Mouse (Mus musculus): ENCODE results near the gene Ptprm. TPM values are rescaled to one million over a fixed set of nuclear protein-coding genes. Genes with fewer than 3 reads are reported as not detected.

The Ptprm gene
- polyA plus RNA-seq, 1 experiment from 2014 or later, result 17.6 TPM

DNA sequence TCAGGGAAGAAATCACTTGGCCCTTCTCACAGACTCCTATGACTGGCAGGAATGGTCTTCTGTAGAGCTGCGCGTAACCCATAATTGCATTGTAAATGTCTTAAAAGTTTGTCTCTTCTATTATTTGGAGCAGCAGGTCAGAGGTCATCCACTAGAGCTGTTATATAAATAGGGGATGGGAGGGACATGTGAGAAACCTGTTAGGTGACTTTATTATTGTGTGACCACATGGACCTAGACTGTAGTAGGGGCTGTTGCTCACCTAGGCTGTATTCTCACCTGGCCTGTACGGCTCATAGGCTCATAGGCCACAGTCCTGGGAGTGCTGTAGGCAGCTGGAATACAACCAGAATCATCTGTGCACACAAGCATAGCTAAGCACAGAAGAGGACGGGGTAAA is 645.5 kb downstream of the Ptprm start:
- no peak for ATAC-seq (ENCODE audit: insufficient number of reproducible peaks, low FRiP score, low TSS enrichment, low read depth)
- H3K27ac ChIP-seq (replicated peaks), result no peak overlapping the region
- 92% methylated on average over 4 of the region's 4 CpGs for WGBS

DNA sequence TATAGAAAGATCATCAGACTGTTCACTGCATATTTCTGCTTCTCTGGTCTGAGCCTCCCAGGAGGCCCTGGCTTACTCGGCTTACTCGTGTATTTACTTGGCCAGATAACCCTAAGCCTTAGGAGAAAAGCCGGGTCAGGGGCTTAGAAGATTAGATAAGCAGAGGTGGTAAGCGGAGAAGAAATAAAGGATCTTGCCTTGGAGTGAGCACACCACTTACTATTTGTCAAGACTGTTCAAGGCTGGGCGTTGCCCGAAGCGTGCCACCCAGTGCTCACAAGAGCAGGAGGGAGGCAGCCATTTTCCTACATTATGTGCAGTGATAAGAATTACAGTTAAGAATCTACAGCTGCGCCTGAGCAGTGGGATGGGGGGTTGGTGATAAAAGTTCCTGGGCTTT is 646.6 kb downstream of the Ptprm start:
- Histone ChIP-seq H3K9me3 (replicated peaks) (no peaks in the 10 kb centered on the region), H3K4me3 (replicated peaks) (no peak overlapping the region), H3K4me2 (replicated peaks) (no peak overlapping the region), H3K4me1 (peaks cover 11% of the 10 kb centered on the region; the same call in 1 of the 2 replicates), H3K27ac (replicated peaks) (no peak overlapping the region), H3K9ac (no peak overlapping the region), H3K27me3 (no peaks in the 10 kb centered on the region), H3K36me3 (no peaks in the 10 kb centered on the region)
- 69% methylated on average over 8 of the region's 8 CpGs for WGBS
- no peak for ATAC-seq (ENCODE audit: insufficient number of reproducible peaks, low FRiP score, low TSS enrichment, low read depth)

More for the DNA sequence above, 645.5 kb downstream of the Ptprm start:
- Histone ChIP-seq H3K9ac (no peak overlapping the region), H3K4me1 (peaks cover 11% of the 10 kb centered on the region; the same call in 1 of the 2 replicates), H3K36me3 (no peaks in the 10 kb centered on the region), H3K4me2 (replicated peaks) (no peak overlapping the region), H3K4me3 (replicated peaks) (no peak overlapping the region), H3K27me3 (no peaks in the 10 kb centered on the region), H3K9me3 (replicated peaks) (no peaks in the 10 kb centered on the region)

DNA sequence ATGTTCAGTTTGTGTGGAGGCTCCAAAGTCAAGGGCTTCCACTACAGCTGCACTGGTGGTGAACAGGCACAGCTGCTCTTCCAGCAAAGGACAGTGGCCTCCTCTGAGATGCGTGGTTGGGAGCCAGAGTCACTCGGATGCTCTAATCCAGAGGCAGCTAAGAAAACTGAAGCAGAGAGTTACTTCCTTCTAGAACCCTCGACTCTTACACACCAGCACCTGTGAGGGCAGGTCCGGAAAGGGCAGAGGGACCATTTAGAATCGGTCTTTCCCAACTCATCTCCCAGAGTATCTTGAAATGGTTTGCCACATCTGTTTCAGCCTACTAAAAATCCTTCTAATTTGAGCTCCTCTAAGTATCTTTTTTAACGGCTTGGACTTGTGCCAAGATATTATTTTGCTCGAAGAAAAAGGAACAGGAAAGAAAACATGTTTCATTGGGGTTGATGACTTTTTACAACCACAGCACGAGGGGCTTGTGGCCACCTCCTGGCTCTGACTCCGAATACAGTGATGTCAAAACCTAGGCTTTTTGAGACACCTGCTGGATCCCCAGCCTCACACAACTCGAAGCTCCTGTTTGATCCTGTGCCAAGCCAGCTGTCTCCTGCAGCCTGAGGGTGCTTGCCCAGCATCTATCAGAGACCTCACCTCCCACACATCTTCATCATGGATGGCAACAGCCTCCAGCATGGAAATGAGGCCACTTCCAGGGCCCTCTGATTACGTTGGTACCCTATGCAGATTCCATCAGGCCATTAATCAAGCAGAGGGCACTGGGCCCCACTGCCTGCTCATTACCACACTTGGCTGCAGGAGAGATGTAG is 652.7 kb downstream of the Ptprm start:
- Histone ChIP-seq H3K27ac (replicated peaks) (no peak overlapping the region), H3K9me3 (replicated peaks) (no peaks in the 10 kb centered on the region), H3K4me2 (replicated peaks) (no peak overlapping the region), H3K27me3 (no peaks in the 10 kb centered on the region), H3K36me3 (no peaks in the 10 kb centered on the region), H3K4me1 (0 out of 2 replicates have a peak, but pooled peaks cover 7% of the 10 kb centered on the region), H3K4me3 (replicated peaks) (no peak overlapping the region), H3K9ac (no peak overlapping the region)
- ATAC-seq (ENCODE audit: insufficient number of reproducible peaks, low FRiP score, low TSS enrichment, low read depth), result no peak; the same call in 1 of the 2 replicates
- 44% methylated on average over 11 of the region's 11 CpGs for WGBS

DNA sequence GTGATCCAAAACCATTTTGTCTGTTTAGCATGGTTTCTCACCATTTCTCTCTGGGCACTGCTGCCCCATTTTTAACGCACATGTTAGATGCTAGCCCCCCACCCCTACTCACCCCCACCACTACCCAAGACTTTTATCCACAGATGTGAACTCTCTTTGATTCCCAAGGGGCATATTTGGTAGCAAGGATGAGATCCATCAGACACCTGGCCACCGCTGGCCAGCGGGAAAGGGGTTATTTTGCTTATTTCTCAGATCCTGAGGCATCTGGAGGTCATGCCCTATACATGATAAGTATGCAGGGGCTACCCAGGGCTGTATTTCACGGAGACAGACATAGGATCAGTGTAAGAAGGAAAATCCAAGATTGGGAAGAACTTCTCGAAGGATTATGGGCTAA is 654.4 kb downstream of the Ptprm start:
- H3K27ac ChIP-seq (replicated peaks), result no peak overlapping the region
- no peak overlapping the region for H3K4me2 ChIP-seq (replicated peaks)
- H3K36me3 ChIP-seq, result no peaks in the 10 kb centered on the region
- no peak for ATAC-seq (ENCODE audit: insufficient number of reproducible peaks, low FRiP score, low TSS enrichment, low read depth)
- H3K27me3 ChIP-seq, result no peaks in the 10 kb centered on the region
- H3K9ac ChIP-seq, result no peak overlapping the region
- H3K4me1 ChIP-seq, result 0 out of 2 replicates have a peak, but pooled peaks cover 7% of the 10 kb centered on the region
- H3K9me3 ChIP-seq (replicated peaks), result no peaks in the 10 kb centered on the region
- no peak overlapping the region for H3K4me3 ChIP-seq (replicated peaks)
- 61% methylated on average over 5 of the region's 5 CpGs for WGBS

DNA sequence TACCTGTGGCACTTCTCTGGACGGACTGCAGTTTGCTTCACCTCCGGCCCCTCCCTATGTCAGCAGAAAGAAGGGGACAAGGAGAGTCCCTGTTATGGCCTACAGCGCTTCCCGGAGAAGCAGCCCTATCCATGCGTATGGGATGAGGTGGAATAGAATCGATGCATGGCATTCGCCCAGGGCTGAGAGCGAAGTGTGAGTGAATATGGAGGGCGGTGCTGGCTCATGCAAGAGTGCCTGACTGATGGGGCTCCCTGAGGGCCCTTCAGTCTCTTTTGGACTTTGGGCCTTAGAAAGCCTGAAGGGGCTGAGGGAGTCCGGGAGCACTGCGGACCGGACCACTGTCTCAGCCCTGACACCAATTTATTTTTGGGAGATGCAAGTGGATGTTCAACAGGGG is 656.6 kb downstream of the Ptprm start:
- Histone ChIP-seq H3K4me3 (replicated peaks) (no peak overlapping the region), H3K4me1 (peaks cover 21% of the 10 kb centered on the region), H3K27ac (replicated peaks) (no peak overlapping the region), H3K27me3 (no peaks in the 10 kb centered on the region), H3K9ac (no peak overlapping the region), H3K9me3 (replicated peaks) (no peaks in the 10 kb centered on the region), H3K4me2 (replicated peaks) (no peak overlapping the region), H3K36me3 (no peaks in the 10 kb centered on the region)
- WGBS, result 90% methylated on average over 12 of the region's 12 CpGs
- ATAC-seq (ENCODE audit: insufficient number of reproducible peaks, low FRiP score, low TSS enrichment, low read depth), result no peak

DNA sequence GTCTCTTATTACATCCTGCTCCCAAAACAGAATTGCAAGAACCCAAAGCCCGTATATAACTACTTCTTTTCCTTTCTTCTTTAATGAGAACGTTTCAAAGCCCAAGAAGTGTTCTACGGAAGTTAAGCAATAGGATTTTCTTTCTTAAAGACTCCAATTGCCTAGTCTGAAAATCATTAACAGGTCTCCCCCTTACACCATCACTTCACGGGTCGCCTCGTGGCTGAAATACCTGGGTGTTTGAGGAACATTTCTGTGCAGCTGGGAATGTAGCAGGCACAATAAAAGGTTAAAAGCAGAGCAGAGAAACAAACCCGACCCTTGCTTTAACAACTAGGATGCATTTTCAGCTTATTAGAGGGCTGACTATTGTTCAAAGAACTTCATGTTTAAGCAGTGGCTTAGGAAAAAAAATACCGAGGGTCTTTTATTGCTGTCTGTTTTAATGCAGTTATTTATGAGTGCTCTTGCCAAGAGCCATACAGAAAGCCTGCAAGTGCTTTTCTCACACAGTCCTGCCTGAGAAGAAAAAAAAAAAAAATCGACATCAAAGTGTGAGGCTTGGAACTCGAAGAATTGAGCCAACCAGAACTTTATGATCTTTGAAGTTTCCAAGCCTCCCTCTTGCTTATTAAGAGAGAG is 657.6 kb downstream of the Ptprm start:
- Histone ChIP-seq H3K4me3 (replicated peaks) (no peak overlapping the region), H3K27me3 (no peaks in the 10 kb centered on the region), H3K36me3 (no peaks in the 10 kb centered on the region), H3K4me2 (replicated peaks) (no peak overlapping the region), H3K9me3 (replicated peaks) (no peaks in the 10 kb centered on the region), H3K9ac (no peak overlapping the region), H3K27ac (replicated peaks) (no peak overlapping the region), H3K4me1 (peaks cover 18% of the 10 kb centered on the region)
- no peak for ATAC-seq (ENCODE audit: insufficient number of reproducible peaks, low FRiP score, low TSS enrichment, low read depth)
- 35% methylated on average over 10 of the region's 10 CpGs for WGBS

DNA sequence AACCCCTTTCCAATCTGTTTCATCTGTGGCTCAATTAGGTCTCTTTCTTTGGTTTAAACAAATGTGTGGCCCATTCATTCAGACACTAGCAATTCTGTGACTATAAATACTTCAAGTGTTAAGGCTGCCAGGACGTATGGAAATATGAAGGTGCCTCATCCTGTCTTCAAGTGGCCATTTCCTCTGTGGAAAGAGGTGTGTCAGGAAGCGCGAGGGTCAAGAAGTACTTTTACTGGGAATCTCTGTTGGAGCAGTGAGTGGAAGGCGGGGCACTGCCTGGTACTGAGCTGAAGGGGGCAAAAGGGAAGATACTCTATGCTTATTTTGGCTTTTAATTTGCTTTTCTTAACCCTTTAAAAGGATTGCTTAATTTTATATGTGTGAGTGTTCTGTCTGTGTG is 659.9 kb downstream of the Ptprm start:
- Histone ChIP-seq H3K27ac (replicated peaks) (no peak overlapping the region), H3K36me3 (no peaks in the 10 kb centered on the region), H3K4me1 (peaks cover 14% of the 10 kb centered on the region), H3K27me3 (no peaks in the 10 kb centered on the region), H3K9me3 (replicated peaks) (no peaks in the 10 kb centered on the region), H3K9ac (no peak overlapping the region), H3K4me2 (replicated peaks) (0 out of 2 replicates have a peak overlapping the region, but pooled peaks have one; percentile 10), H3K4me3 (replicated peaks) (no peak overlapping the region)
- WGBS, result 62% methylated on average over 4 of the region's 4 CpGs
- ATAC-seq (ENCODE audit: insufficient number of reproducible peaks, low FRiP score, low TSS enrichment, low read depth), result no peak

DNA sequence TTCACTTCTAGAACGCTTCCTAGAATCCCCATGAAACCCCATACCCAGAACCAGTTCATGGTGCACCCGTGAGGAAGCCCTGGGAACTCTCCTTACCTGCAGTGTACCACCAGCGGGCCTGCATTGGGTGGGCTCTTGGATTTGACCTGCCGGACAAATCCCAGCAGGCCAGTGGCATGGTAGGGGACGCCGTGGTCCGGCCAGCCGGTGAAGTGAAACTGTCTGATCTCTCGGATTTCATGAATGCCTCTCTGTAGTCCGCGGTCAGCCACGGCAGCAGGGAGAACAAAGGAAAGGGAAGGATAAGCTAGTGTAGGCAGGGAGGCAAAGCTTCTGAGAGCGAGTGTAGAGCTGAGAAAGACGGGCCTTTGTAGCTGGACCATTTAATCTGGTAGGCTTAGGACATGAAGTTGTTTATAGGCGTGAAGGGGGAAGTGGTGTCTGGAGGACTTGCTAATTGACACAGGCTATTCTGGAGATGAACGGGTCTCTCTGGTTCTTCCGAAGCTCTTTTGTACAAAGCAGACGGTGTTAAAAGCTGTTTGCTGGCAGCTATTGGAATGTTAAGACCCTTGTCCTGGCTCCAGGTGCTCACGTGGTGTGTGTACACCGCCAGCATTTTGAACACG is 660.5 kb downstream of the Ptprm start:
- Histone ChIP-seq H3K27ac (replicated peaks) (no peak overlapping the region), H3K4me2 (replicated peaks) (peak overlapping the region; percentile 10; the same call in 1 of the 2 replicates), H3K9ac (no peak overlapping the region), H3K36me3 (no peaks in the 10 kb centered on the region), H3K27me3 (no peaks in the 10 kb centered on the region), H3K4me1 (peaks cover 14% of the 10 kb centered on the region), H3K4me3 (replicated peaks) (no peak overlapping the region), H3K9me3 (replicated peaks) (no peaks in the 10 kb centered on the region)
- no peak for ATAC-seq (ENCODE audit: insufficient number of reproducible peaks, low FRiP score, low TSS enrichment, low read depth)
- WGBS, result 30% methylated on average over 21 of the region's 21 CpGs

DNA sequence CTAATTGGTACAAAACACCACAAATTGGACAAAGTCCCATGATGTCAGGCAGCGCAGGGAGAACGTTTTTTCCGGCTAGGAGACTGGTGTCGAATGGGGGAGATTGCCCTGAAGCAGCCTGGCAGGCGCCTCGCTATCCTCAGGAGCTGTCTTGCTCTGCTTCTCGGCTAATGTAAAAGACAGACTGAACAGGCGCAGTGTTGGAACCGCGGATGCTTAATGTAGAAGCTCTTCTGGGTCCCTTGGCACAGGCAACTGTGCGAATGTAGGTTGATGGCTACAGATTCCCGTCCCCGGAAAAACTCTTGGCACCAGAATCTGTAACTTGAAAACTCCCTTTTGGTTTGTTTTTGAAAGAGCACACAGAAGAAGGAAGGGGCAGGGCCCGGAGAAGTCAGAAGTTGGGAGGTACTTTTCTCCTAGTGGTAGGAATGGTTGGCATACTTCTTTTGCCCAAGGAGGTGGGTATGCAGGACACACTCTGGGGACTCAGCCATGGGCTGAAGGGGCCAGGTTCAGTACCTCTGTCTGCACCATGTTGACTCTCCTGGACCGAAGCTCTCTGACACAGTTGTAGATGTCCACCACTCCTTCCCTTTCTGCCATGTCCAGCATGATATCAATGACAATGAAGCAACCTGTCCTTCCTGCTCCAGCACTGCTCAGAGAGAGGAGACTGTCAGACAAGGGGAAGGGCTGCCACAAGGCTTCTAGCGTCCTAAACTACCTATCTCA is 661.1 kb downstream of the Ptprm start:
- peaks cover 14% of the 10 kb centered on the region for H3K4me1 ChIP-seq
- no peak for ATAC-seq (ENCODE audit: insufficient number of reproducible peaks, low FRiP score, low TSS enrichment, low read depth)
- 0 out of 2 replicates have a peak, but pooled peaks cover under 1% of the 10 kb centered on the region for H3K36me3 ChIP-seq
- WGBS, result 76% methylated on average over 16 of the region's 16 CpGs
- no peak overlapping the region for H3K27ac ChIP-seq (replicated peaks)
- H3K9ac ChIP-seq, result no peak overlapping the region
- no peak overlapping the region for H3K4me3 ChIP-seq (replicated peaks)
- no peaks in the 10 kb centered on the region for H3K27me3 ChIP-seq
- H3K9me3 ChIP-seq (replicated peaks), result no peaks in the 10 kb centered on the region
- H3K4me2 ChIP-seq (replicated peaks), result no peak overlapping the region

DNA sequence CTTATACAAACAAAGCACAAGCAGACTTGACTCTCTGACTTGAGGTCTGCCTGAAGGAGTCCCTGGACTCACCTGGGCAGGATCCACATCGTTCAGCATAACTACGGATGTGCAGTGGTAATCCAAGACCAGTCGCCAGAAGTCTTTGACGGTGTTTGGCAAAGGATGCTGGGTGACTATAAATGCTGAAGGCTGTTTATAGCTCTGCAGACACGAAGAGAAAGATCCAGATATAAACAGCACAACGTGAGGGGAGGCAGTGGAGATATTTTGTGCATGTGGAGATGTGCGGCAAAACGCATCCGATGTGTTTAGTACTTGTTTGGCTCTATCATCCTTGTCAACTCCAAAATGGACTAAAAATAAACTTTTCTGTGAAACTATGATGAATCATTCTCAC is 666.1 kb downstream of the Ptprm start:
- 87% methylated on average over 9 of the region's 9 CpGs for WGBS
- no peak overlapping the region for H3K4me2 ChIP-seq (replicated peaks)
- no peak overlapping the region for H3K4me3 ChIP-seq (replicated peaks)
- H3K9ac ChIP-seq, result no peak overlapping the region
- ATAC-seq (ENCODE audit: insufficient number of reproducible peaks, low FRiP score, low TSS enrichment, low read depth), result no peak
- no peak overlapping the region for H3K27ac ChIP-seq (replicated peaks)
- H3K27me3 ChIP-seq, result no peaks in the 10 kb centered on the region
- H3K4me1 ChIP-seq, result no peaks in the 10 kb centered on the region
- H3K9me3 ChIP-seq (replicated peaks), result no peaks in the 10 kb centered on the region
- 0 out of 2 replicates have a peak, but pooled peaks cover 6% of the 10 kb centered on the region for H3K36me3 ChIP-seq

DNA sequence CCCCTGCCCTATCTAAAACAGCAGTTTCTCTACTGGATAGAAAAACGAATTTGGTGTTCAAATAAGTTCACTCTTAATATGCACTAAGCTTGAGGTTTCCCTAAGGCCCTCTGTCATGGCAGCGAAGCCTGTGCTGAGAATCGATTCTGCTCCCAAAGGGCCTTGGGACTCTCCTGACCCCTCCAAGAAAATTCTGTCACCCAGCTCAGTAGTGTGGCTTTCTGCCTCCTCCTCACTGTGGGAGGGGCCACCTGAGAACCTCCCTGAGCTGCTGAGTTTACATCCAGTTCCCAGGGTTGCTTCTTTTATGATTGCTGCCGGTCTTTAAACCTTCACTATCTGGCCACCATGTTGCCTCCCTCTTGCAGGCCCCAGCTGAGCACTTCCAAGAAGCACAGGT is 666.7 kb downstream of the Ptprm start:
- Histone ChIP-seq H3K36me3 (peaks cover 6% of the 10 kb centered on the region; the same call in 1 of the 2 replicates), H3K9ac (no peak overlapping the region), H3K4me1 (no peaks in the 10 kb centered on the region), H3K4me2 (replicated peaks) (no peak overlapping the region), H3K4me3 (replicated peaks) (no peak overlapping the region), H3K27ac (replicated peaks) (no peak overlapping the region), H3K27me3 (no peaks in the 10 kb centered on the region), H3K9me3 (replicated peaks) (no peaks in the 10 kb centered on the region)
- no peak for ATAC-seq (ENCODE audit: insufficient number of reproducible peaks, low FRiP score, low TSS enrichment, low read depth)
- 83% methylated on average over 4 of the region's 4 CpGs for WGBS
